Mouse (Mus musculus): ENCODE results near the gene Cmip. TPM values are rescaled to one million over a fixed set of nuclear protein-coding genes. Genes with fewer than 3 reads are reported as not detected.
A peak's percentile ranks its signal among the peaks of the same experiment; 100 is the strongest.

The Cmip gene
- polyA plus RNA-seq, 1 experiment from 2014 or later, result 87.3 TPM

DNA sequence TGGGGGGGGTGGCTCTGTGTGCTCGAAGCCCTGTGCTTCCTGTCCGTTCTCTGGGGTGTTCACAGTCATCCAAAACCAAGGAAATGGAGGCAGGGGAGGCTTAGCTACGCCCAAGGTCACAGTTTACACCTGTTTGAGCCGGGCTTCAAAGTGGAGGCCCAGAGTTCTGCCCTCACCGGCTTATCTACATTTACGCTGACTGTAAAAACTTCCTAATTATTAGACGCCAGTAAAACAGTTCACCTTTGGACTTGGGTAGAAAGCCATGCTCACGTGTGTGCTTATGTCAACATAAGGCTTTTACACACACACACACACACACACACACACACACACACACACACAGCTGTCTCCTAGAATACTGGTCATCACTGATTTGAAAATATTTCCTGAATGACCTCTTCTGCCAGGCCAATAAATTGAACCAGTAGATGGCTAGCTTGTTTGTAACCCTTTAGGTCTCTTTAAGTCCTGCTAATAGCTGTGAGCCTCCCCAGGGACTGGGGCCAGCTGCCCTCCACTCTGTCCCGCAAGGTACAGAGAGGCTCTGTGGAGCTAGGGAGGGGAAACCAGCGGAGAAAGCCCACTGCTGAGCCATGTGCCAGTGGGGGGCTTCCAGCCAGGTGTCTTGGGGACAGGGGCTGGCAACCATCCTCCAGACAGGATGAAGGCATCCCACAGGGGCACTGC is 77.3 kb downstream of the Cmip start:
- H3K9me3 ChIP-seq, result no peaks in the 10 kb centered on the region
- H3K27me3 ChIP-seq, result no peaks in the 10 kb centered on the region
- peaks cover 72% of the 10 kb centered on the region for H3K4me1 ChIP-seq (replicated peaks)
- no peak overlapping the region for H3K4me3 ChIP-seq
- peak overlapping the region; percentile 75 for H3K27ac ChIP-seq
- H3K4me2 ChIP-seq, result no peak overlapping the region
- H3K36me3 ChIP-seq, result no peaks in the 10 kb centered on the region
- no peak for ATAC-seq (ENCODE audit: low FRiP score)
- WGBS, result 65% methylated on average over 10 of the region's 10 CpGs
- peak overlapping the region; percentile 3 for H3K9ac ChIP-seq

DNA sequence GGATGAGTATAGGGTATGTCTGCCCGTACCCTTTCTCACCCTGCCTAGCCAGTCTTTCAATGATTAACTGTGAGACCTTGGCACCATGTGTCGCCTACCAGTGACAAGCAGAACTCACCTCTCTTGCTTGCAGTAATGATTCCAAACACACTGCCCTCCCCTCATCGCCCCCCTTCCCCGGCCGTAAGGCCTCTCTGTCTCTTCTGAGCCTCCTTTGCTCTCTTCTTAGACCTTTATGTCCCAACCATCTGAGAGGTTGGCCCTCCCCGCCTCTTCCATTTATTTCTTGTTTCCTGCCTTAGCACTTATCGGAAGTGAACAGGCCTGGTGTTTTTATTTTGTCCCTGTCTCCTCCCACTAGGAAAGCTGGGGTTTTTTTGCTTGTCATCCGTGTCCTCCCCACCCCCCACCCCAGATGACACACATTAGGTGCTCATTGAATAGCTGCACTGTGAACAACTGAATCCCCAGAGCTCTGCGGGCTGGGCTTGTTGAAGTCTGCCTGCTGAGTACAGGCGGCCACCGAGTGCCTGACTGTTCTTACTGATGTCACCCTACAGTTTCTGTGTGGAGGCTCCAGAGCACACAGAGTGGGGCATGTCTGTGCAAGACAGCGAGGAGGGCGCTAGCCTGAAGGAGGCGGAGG is 78.0 kb downstream of the Cmip start:
- Histone ChIP-seq H3K27ac (peak overlapping the region; percentile 75), H3K27me3 (no peaks in the 10 kb centered on the region), H3K9ac (peak overlapping the region; percentile 3; the same call in 1 of the 2 replicates), H3K36me3 (no peaks in the 10 kb centered on the region), H3K4me2 (no peak overlapping the region), H3K4me1 (replicated peaks) (peaks cover 71% of the 10 kb centered on the region), H3K9me3 (no peaks in the 10 kb centered on the region), H3K4me3 (no peak overlapping the region)
- 30% methylated on average over 14 of the region's 14 CpGs for WGBS
- no peak for ATAC-seq (ENCODE audit: low FRiP score)

DNA sequence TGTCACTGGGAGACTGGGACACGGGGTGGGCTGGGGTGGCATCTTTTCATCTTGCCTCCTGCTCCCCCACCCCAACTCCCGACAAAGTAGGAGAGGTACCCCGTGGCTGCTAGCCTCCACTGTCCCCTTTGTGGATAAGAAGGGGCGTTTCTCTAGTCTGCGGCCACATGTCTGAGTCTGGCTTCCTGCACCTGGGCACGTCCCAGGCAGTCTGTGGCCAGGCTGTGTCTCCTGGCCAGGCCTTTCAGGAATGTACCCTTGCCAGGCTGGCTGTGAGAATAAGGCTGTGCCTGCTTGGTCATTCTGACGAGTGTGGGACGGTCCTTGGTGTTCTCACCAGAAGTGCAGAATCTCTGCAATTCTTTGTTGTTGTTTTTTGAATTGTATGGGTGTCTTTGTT is 78.6 kb downstream of the Cmip start:
- Histone ChIP-seq H3K4me1 (replicated peaks) (peaks cover 74% of the 10 kb centered on the region), H3K27ac (peak overlapping the region; percentile 61), H3K9ac (peak overlapping the region; percentile 3; the same call in 1 of the 2 replicates), H3K4me3 (no peak overlapping the region), H3K36me3 (no peaks in the 10 kb centered on the region), H3K27me3 (no peaks in the 10 kb centered on the region), H3K4me2 (no peak overlapping the region), H3K9me3 (no peaks in the 10 kb centered on the region)
- WGBS, result 51% methylated on average over 8 of the region's 8 CpGs
- ATAC-seq (ENCODE audit: low FRiP score), result no peak

DNA sequence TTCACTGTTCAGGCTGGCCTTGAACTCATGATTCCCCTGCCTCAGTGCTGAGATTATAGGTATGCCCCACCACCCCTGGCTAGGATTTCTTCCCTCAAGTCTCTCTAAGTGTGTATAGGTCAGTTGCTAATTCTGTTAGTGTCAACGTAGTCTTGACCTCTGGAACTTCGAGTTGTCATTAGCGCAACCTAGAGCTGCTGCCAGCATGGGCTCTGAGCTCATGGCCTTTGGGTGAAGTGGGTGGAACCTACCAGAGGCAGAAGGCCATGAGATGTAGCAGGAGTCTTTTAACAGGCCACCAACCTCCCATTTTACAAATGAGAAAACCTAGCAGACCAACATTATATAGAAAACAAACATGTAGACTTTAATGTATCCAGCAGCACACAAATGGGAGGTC is 80.3 kb downstream of the Cmip start:
- H3K4me1 ChIP-seq (replicated peaks), result peaks cover 66% of the 10 kb centered on the region
- H3K4me2 ChIP-seq, result no peak overlapping the region
- WGBS, result 86% methylated on average over 3 of the region's 3 CpGs
- H3K27ac ChIP-seq, result no peak overlapping the region
- no peaks in the 10 kb centered on the region for H3K27me3 ChIP-seq
- H3K36me3 ChIP-seq, result no peaks in the 10 kb centered on the region
- H3K9ac ChIP-seq, result no peak overlapping the region
- no peak for ATAC-seq (ENCODE audit: low FRiP score)
- H3K9me3 ChIP-seq, result no peaks in the 10 kb centered on the region
- H3K4me3 ChIP-seq, result no peak overlapping the region

DNA sequence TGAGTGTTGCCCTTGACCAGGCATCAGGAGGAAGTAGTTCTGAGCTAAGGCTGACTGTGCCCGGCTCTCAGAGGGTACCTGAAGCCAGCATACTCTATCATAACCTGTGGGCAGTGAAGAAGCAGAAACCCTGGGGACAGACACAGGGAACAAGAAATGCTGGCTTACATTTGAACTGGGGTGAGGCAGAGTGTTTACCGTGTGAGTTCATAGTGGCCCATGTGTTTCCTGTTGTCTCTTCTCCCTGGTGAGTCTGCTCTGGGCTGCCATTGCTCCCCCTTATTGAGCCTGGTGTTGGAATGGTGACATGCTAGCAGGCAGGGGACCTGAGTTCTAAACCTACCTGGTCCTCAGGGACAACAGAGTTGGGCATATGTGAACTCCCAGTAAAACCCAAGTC is 81.8 kb downstream of the Cmip start:
- H3K27ac ChIP-seq, result peak overlapping the region; percentile 58
- WGBS, result 69% methylated on average over 2 of the region's 2 CpGs
- no peaks in the 10 kb centered on the region for H3K36me3 ChIP-seq
- H3K9ac ChIP-seq, result no peak overlapping the region
- no peaks in the 10 kb centered on the region for H3K27me3 ChIP-seq
- no peak overlapping the region for H3K4me3 ChIP-seq
- peaks cover 63% of the 10 kb centered on the region for H3K4me1 ChIP-seq (replicated peaks)
- no peaks in the 10 kb centered on the region for H3K9me3 ChIP-seq
- ATAC-seq (ENCODE audit: low FRiP score), result no peak
- H3K4me2 ChIP-seq, result no peak overlapping the region

DNA sequence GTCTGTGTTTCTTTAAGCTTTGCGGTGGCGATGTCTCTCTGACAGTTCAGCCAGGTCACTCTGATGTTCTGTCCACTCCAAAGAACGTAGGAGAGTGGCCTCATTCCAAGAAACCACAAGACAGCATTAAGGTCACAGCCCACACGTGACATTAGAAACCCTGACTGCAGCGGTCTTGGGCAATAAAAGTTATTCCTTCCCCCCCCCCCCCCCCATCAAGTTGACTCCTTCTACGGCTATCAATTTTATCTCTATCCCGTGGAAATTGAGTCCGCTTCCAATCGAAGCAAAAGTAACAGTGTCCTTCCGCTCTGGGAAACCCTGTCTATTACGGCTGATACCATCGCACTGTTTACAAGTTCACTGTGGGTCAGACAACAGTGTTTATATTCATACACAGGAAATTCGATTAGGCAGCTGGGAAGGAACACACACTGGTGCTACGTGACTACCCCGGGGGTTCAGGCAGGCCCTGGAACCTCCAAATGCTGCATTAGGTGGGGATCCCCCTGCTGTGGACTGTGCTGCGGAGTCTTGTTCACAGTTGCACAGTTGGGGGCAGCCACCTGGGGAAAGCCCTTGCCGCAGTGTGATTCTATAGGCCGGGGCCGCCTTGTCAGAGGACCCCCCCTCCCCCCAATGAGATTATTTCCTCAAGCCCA is 82.6 kb downstream of the Cmip start:
- Histone ChIP-seq H3K9ac (no peak overlapping the region), H3K36me3 (no peaks in the 10 kb centered on the region), H3K9me3 (no peaks in the 10 kb centered on the region), H3K4me2 (no peak overlapping the region), H3K27ac (no peak overlapping the region), H3K27me3 (no peaks in the 10 kb centered on the region), H3K4me1 (replicated peaks) (peaks cover 62% of the 10 kb centered on the region), H3K4me3 (no peak overlapping the region)
- 47% methylated on average over 19 of the region's 19 CpGs for WGBS
- no peak for ATAC-seq (ENCODE audit: low FRiP score)

DNA sequence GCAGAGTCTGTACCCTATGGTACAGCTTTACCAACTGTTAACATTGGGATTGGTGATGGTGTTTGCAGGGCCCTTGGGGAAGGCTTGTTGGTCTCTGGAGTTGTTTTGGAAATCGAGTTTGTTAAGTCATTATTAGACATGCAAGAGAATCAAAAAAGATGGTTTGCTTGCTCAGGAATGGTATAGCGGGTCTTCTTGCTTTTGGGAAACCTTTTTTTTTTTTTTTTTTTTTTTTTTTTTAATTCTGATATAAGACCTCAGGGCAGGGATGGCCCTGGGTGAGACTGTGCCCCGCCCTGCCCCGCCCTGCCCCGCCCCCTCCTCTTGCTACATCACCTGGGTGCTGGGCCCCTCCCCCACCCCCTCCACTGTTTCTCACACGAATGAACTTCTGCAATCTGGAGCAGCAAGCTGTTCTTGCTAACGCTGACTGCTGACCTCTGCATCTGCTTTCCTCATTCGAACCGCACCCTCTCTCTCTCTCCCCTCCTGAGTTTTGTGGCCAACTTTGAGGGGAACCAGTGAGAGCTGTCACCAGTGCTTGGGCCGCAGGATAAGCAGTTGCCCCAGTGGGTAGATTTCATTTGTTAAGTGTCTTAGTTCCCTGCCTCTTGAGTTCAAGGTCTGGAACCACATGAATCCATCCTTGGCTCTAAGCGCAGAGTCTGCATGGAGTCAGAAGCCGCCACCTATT is 83.2 kb downstream of the Cmip start:
- no peak for ATAC-seq (ENCODE audit: low FRiP score)
- peaks cover 61% of the 10 kb centered on the region for H3K4me1 ChIP-seq (replicated peaks)
- H3K4me2 ChIP-seq, result no peak overlapping the region
- H3K9me3 ChIP-seq, result no peaks in the 10 kb centered on the region
- no peak overlapping the region for H3K4me3 ChIP-seq
- H3K9ac ChIP-seq, result no peak overlapping the region
- no peaks in the 10 kb centered on the region for H3K36me3 ChIP-seq
- H3K27me3 ChIP-seq, result no peaks in the 10 kb centered on the region
- WGBS, result 45% methylated on average over 10 of the region's 12 CpGs
- H3K27ac ChIP-seq, result no peak overlapping the region

DNA sequence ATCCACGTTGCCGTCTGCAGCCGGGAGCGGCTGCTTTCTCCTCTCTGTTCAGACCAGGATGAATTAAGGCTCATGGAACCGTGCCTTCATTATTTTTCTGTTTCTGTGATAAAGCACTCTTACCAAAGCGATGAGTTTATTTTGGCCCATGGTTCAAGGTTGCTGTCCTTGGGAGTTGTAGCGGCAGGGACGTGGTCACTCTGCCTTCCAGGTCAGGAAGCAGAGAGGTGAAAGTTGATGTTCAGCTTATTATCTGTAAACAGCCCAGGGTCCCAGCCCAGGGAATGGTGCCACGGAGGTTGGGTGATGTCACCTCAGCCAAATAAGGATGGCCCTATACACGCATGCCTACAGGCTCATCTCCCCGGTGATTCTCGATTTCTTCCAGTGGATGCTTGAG is 83.9 kb downstream of the Cmip start:
- WGBS, result 95% methylated on average over 12 of the region's 12 CpGs
- Histone ChIP-seq H3K36me3 (no peaks in the 10 kb centered on the region), H3K27me3 (no peaks in the 10 kb centered on the region), H3K9me3 (no peaks in the 10 kb centered on the region), H3K4me3 (no peak overlapping the region), H3K9ac (no peak overlapping the region), H3K4me2 (no peak overlapping the region), H3K4me1 (replicated peaks) (peaks cover 54% of the 10 kb centered on the region), H3K27ac (no peak overlapping the region)
- ATAC-seq (ENCODE audit: low FRiP score), result no peak

DNA sequence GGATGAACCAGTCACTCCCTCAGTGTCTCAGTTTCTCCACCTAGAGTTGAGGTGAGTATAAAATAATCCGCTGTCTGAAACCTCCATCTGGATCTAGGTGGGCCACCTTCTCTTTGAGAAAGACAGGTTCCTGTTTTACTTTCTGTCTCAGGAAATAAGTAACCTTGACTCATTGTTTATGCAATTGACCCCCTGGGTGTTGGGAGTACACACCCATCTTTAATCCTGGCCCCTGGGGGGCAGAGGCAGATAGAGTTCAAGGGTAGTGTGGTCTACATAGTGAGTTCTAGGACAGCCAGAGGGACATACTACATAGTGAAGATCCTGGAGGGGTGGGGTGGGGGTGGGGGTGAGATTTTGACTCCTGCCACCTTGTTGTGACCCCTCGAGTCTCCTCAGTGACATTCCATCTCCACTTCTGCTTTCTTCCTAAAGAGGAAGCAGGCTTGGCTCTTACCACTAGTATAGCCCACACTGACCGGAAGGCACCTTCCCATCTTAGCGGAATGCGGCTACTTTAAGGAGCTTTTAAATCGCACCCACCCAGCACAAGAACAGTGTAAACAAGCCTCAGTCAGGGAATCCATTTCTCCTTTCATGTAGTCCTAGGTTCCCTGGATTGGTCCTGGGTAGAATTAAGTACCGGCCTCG is 86.0 kb downstream of the Cmip start:
- Histone ChIP-seq H3K36me3 (no peaks in the 10 kb centered on the region), H3K27me3 (no peaks in the 10 kb centered on the region), H3K4me3 (no peak overlapping the region), H3K9me3 (no peaks in the 10 kb centered on the region), H3K9ac (no peak overlapping the region), H3K27ac (no peak overlapping the region), H3K4me1 (replicated peaks) (peaks cover 58% of the 10 kb centered on the region), H3K4me2 (no peak overlapping the region)
- no peak for ATAC-seq (ENCODE audit: low FRiP score)
- 81% methylated on average over 8 of the region's 8 CpGs for WGBS

DNA sequence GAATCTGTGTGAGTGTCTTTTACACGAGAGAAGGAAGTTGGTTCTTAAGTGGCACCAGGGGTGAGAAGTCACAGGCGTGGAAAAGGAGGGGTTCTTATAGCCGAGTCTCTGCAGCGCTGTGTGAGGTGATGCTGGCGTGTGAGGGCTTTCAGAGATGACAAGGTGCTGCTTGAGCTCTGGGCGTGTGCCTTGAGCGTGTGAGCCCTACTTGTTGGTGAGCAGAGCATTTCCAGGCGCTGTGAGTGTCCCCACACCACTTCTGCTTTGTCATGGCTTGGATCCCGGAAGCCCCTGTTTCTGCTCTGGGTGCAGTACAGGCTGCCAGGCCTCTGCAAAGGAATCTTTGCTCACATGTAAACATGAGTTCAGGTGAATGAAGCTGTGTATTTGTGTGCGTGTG is 86.6 kb downstream of the Cmip start:
- H3K9ac ChIP-seq, result no peak overlapping the region
- WGBS, result 85% methylated on average over 10 of the region's 10 CpGs
- no peak for ATAC-seq (ENCODE audit: low FRiP score)
- H3K4me2 ChIP-seq, result no peak overlapping the region
- H3K4me1 ChIP-seq (replicated peaks), result peaks cover 60% of the 10 kb centered on the region
- no peak overlapping the region for H3K4me3 ChIP-seq
- H3K9me3 ChIP-seq, result no peaks in the 10 kb centered on the region
- no peaks in the 10 kb centered on the region for H3K36me3 ChIP-seq
- no peaks in the 10 kb centered on the region for H3K27me3 ChIP-seq
- H3K27ac ChIP-seq, result no peak overlapping the region

DNA sequence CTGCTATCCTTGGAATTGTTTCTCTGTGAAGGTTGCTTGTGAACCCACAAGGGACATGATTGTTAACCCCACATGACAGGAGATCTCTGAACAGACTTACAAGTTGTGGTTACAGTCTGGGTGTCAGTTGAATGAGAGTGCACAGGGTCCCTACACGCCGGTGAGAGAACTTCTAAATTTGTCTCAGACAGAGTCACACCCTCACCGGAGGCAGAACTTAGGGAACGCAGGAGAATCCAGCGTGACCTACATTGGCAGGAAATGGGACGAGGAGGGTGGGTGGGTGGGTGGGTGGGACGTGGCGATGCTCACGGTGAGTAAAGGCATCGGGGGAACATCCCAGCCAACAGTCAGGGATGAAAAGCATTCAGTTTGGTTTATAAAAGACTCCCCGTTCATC is 88.0 kb downstream of the Cmip start:
- no peak overlapping the region for H3K4me2 ChIP-seq
- no peaks in the 10 kb centered on the region for H3K27me3 ChIP-seq
- no peak for ATAC-seq (ENCODE audit: low FRiP score)
- H3K27ac ChIP-seq, result no peak overlapping the region
- WGBS, result 81% methylated on average over 11 of the region's 11 CpGs
- peaks cover 60% of the 10 kb centered on the region for H3K4me1 ChIP-seq (replicated peaks)
- H3K4me3 ChIP-seq, result no peak overlapping the region
- H3K9me3 ChIP-seq, result no peaks in the 10 kb centered on the region
- H3K9ac ChIP-seq, result no peak overlapping the region
- H3K36me3 ChIP-seq, result no peaks in the 10 kb centered on the region

DNA sequence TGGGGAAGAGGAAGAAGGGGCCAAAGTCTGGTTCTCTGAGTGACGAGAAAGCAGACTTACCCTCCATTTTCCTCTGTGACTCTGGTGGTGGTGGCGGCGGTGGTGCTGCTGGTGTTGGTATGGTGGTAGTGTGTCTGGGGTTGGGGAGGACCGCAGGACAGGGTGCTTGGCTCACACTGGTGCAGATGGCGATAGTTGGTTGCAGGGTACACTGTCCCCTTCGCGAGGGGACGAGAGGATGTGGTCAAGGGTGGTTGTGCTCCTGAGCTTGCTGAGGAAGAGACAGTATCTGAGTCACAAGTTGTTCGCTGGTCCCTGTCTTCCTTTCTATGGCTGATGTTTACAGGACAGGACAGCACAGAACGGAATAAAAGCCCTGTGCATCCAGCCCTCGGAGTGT is 88.5 kb downstream of the Cmip start:
- no peaks in the 10 kb centered on the region for H3K9me3 ChIP-seq
- no peak overlapping the region for H3K4me3 ChIP-seq
- no peak overlapping the region for H3K4me2 ChIP-seq
- no peak overlapping the region for H3K27ac ChIP-seq
- H3K27me3 ChIP-seq, result no peaks in the 10 kb centered on the region
- WGBS, result 94% methylated on average over 11 of the region's 11 CpGs
- no peak overlapping the region for H3K9ac ChIP-seq
- no peaks in the 10 kb centered on the region for H3K36me3 ChIP-seq
- peaks cover 55% of the 10 kb centered on the region for H3K4me1 ChIP-seq (replicated peaks)
- no peak for ATAC-seq (ENCODE audit: low FRiP score)

All from hindbrain, embryonic 13.5 days (tissue).